Mouse (Mus musculus) heart, postnatal 14 days (tissue): ENCODE data around the gene Srgn. TPM values are rescaled to one million over a fixed set of nuclear protein-coding genes. Genes with fewer than 3 reads are reported as not detected.
"Not testable (repeated sequence)": the region's sequence is repeated elsewhere in the genome, so short reads cannot be mapped to it uniquely, and the experiment has no call there.

ENCODE experiments used
- DNase-seq, 2 experiments: peaks; one replicate each; pipeline ENCODE4 v3.0.0; 2021 to 2022
- intact Hi-C: fragments of 180-260 bp; cut with DNase I; formaldehyde crosslinking; loops from one replicate; pipeline ENCODE4 v1.15.1; 2025
- total RNA-seq, 2 experiments: library from RNA; stranded (reverse); gene quantifications; 2 replicates each; pipeline ENCODE4 v1.2.3; 2021

Gene Srgn
- total RNA-seq, 2 experiments from 2014 or later = 41.0 to 41.1 TPM

DNA sequence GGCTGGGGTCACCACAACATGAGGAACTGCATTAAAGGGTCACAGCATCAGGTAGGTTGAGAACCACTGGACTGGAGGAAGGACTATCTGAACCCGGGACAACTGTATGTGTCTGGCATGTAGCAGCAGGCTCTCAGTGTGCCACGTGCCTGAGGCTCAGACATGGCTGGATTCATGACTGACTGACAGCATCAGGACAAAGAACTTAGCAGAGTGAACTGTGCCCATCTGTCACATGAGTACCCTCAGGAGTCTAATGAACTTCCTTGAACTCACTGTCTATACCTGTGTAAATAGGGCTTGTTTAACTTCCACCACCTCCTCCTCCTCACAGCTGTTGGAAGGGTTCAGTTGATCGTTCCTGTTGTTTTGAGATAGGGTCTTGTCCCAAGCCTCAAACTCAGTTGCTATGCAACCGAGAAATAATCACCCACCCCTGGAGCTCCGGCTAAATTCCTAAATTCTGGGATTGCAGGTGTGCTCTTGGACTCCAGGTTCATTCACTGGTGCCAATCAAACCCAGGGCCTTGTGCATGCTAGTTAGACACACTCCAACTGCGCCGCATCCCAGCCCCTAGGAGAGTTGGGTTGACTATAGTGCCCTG lies 4.8 kb downstream of the Srgn start:
- no peak for DNase-seq
- intact Hi-C loops = no loop called here

DNA sequence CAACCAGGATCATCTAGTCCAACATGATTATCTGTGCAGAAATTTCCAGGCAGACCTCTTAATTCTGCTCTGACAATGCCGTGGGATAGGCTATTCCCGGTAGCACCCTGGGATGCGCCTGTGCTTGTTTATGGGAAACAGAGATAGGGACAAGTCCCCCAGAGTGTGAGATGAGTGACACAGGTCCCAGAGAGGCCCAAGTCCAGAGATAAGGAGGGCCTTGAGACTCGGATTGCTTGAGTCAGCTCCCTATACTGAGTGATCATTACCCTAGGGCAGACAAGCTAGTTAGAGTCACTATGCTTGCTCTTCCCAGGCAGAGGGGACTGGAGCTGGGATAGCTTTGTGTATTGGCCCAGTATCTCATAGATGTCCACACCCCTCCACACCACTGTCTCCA lies 5.5 kb downstream of the Srgn start:
- intact Hi-C loops = no loop called here
- no peak for DNase-seq

DNA sequence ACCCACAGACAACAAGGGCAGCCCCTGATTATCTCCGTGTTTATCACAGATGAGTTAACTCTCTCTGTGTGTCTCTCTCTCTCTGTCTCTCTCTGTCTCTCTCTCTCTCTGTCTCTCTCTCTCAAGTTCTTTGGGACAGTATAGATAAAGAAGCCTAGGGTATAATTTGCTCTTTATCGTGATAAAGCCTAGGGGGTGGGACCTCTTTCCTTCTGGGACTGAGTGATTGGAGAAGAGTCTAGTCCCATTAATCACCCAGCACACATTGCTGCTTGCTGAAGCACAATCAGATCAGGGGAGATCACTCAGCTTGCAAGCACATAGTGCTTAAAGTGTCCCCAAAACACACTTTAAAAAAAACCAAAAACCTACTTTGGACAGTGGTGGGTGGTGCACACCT lies 6.3 kb downstream of the Srgn start:
- intact Hi-C loops = no loop called here
- no peak for DNase-seq

DNA sequence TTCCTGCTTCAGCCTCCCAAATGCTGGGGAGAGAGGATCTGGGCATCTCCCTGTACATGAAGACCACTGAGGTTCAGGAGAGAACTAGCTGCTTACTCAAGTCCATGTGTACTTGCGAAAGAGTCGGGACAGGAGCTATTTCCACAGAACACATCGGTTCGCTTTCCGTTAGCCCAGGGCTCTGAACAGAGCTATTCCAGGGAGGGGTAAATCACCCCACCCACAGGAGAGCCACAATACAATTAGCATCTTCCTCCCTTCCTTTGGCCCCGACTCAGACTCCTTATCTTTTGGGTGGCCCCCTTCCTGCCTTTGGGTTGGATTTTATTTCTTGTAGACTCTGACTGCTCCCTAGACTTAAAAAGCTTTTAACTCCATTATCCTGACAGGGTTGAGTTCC lies 9.7 kb downstream of the Srgn start:
- no peak for DNase-seq

DNA sequence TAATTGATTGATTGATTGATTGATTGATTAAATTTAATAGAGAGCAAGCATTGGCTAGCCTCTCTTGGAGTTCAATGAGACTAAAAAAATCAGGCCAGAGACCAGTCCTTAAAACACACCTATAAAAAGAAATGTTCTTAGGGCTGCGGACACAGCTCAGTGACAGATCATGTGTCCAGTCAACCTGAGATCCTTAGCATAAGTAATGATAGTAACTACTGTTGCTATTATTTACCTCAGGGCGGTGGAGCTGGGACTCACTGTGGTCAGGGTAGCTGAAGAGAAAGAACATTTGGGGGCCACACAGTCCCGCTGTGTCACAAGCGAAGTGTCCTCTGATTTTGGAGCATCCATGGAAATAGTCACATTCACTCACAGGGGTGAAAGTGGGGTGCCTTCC lies 14.4 kb downstream of the Srgn start:
- DNase-seq = no peak
- intact Hi-C loops = no loop called here

More for the DNA sequence above, 9.7 kb downstream of the Srgn start:
- intact Hi-C loops = no loop called here

DNA sequence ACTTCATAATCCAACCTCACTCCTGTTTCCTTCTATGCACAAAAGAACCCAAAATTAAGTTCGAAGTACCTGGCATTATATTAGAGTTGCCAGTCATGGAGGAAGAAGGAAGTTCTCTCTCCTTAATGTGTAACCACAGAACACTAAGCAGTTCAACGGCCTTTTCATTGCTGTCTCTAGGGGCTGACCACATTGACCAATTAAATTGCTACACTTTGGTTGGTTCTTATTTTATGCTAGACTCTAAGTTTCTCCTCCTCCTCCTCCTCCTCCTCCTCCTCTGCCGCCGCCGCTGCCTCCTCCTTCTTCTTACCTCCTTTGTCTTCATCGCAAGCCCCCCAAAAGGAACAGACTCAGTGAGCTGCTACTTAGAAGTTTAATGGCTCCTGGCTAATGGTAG lies 15.7 kb downstream of the Srgn start:
- DNase-seq = no peak
- intact Hi-C loops = no loop called here

DNA sequence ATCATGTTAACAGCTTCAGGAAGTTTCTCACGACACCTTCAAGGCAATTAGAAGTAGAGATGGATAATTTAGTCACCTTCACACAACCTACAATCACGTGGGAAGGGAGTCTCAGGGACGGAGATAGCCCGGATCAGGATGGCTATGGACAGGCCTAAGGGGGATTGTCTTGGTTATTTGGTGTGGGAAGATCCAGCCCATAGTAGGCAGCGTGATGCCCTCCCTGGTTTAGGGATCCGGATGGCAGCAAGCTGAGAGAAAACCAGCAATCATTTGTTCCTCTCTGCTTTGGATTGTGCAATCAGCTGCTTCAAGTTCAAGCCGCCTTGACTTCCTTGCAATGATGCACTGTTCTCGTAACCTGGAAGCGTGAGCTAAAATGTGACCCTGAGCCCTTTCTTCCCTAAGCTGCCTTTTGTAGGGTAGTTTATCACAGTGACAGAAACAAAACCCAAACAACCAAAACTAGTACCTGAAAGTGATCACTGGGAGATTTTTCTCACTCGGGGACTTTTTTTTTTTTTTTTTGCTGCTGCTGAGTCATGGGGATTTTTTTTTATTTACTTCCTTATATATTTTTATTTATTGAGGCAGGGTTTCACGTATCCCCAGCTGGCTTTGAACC lies 18.1 kb downstream of the Srgn start:
- intact Hi-C loops = no loop called here
- no peak for DNase-seq

DNA sequence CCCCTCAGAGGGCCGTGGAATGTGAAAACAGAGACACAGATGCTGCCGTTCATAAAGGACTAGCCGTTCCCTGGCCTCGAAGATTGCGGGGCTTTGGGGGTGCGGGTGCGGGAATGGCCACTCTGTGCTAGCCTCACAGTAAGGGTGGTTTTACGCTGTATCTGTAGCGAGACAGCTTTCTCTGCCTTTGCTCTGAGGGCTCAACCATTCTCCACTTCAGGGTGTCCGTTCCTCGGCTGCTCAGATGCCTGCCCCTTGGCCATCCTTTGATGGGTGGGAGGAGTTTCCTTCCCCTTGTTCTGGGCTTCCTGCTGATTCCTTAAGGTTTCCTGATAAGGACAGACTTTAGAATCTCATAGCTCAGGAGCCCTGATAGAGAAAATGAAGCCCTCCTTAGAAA lies 18.8 kb downstream of the Srgn start:
- peak; percentile 43 to 48 for DNase-seq
- intact Hi-C loops = no loop called here

DNA sequence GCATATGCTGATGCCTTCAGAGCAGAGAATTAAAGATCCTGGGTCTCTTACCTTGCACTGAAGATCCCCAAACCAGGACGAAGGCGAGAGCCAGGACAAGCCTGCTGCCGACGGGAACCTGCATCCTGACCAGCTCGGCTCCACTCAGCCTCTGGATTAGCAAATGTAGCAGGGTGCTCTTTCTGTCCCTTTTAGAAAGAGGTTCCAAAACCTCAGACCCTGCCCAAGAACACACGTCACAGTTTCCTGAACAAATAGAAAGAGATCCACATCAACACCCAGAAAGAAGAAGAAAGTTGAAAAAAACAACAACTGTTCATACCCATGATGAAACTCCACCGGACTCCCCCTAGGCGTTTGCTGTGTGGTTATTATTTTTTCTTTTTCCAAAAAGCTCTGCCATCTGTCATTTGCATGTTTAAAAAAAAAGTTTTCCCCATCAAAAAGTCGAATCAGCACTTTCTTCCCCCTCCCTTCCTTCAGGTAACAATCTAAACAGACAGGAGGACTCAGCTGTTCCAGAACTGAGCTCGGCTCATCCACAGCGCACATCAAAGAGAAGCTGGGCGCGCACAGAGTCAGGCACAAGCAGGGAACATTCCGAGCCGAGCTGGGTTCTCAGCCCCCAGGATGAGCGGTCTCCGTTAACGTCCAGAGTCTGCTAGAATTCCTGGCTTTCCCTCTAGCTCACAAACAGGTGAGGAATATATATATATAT lies 19.5 kb downstream of the Srgn start:
- intact Hi-C loops = no loop called here
- peak; percentile 65 to 72 for DNase-seq

DNA sequence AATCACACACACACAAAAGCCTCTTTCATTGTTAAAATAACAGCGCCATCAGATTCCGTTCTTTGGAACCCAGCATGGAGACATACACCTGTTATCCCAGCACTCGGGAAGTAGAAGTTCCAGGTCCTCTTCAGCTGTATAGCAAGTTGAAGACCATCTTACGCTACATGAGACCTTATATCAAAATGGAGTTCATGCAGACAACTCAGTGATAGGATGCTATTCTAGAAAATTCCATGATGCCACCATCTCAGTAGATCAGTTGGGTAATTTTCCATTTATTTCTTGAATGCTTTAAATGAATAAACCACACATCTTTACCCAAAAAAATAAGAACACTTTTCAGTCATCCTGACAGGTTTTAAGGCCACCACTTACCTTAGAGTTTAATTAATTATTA lies 20.2 kb downstream of the Srgn start:
- no peak for DNase-seq
- intact Hi-C loops = no loop called here

DNA sequence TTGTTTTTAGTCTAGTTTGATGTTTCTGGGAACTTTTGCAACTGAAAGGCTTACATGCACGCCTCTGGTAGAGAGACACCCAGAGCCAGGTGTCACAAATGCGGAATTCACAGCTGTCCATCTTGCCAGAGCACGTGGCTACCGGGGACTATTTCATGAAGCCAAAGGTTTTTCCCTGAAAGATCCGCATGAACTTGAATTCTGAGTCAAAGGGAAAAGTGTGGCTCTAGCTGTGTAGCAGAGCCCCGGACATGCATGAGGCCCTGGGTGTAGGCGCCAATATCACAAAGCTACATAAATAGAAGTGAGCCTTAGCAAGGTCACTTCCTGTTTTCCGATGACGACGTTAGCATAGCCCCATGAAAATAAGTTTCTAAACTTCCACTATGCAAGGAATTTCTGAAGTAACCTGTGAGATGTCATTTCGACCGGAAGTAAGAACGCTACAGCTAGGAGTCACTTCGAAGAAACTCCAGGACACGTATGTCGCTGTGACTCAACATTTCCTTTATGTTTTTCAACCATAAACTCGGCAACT lies 21.2 kb downstream of the Srgn start:
- intact Hi-C loops = no loop called here
- no peak for DNase-seq

DNA sequence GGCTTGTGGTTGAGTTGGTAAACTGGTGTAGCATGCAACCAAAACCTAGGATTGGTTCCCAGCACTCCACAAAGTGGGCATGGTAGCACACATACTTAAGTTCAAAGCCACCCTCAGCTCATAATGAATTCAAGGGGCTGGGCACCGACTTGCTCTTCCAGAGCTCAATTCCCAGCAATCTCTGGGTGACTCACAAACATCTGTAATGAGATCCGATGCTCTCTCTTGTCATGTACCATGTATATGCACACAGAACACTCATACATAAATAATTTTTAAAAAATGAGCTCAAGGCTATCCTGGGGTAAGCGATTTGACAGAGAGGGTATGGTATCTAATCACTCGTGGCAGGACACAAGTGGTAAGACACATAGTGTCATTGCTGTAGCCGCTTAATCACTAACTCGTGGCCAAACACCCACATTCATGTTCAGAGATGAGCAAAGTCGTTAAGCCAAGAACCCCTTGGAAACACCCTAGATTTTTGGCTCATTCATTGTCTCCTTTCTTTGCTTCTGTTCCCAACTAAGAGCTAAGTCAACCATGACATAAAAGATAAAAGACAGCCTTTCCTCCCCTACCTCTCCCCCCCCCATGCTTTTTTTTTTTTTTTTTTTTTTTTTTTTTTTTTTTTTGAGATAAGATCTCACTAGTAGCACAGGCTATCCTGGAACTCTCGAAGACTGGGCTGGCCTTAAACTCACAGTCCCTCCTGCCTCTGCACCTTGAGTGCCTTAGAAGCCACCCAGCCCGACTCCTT lies 21.8 kb downstream of the Srgn start:
- DNase-seq = no peak
- intact Hi-C loops = no loop called here

DNA sequence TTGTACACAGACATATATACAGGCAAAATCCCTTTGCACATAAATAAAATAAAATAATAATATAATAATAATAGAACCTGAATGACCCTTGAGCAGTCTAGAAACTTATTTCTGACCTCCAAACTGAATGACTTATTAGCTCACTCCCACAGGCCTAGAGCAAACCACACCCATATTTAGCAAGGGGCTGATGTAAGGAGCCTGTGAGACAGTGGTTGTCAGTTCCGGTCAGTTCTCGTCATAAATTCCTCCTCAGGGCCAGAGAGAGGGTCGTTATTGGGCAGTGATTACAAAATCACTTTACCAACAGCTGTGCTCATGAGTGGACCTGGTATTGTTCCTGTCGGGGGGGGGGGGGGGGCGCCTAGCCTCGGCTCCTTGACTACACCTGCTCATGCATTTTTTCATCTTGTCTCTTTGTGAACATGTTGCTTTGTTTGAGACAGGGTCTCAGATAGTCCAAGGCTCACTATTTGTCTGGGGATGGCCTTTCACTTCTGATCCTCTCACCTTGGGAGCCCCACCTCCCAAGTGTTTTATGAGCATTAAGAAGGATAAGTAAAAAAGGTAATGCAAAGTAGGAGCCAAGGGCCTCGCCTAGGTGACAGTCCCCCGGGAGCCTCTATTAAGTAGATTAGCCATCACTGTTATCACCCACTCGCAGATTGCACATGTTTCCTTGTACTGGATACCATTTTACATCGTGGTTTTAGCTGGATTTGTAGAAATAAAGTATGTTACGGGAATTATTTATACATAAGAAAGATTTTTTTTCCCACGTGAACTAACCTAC lies 23.2 kb downstream of the Srgn start:
- no peak for DNase-seq
- intact Hi-C loops = no loop called here

DNA sequence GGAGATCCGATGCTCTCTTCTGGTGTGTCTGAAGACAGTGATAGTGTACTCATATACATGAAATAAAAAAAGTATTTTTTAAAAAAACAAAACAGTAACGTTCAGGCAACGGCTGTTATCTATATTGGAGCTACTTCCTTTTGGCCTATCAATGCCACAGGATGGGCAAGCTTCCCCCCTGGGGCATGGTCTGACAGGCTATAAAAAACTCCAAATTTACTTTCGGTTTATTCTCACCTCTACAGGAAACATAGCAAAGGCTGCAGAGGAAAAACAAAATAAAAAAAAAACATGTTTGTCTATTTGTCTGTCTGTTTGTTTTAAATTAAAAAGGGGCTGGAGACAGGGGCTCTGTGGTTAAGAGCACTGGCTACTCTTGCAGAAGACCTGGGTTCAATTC lies 23.9 kb downstream of the Srgn start:
- intact Hi-C loops = no loop called here
- DNase-seq = no peak

DNA sequence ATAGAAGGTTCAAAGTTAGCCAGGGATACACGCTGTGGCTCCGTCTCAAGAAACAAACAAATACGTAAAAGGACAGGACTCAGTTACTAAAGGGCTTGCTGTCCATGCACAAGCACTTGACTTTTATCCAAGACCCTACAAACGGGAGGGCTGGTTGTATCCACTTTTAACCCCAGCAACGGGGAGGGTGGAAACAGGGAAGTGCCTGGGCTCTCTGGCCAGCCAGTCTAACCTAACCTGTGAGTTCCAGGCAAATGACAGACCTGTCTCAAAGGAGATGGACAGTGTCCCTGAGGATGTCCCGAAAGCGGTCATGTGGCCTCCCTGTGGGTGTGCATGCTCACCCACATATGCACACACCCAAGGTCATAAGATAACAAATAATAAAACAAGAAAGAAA lies 25.3 kb downstream of the Srgn start:
- DNase-seq = no peak
- intact Hi-C loops = no loop called here

DNA sequence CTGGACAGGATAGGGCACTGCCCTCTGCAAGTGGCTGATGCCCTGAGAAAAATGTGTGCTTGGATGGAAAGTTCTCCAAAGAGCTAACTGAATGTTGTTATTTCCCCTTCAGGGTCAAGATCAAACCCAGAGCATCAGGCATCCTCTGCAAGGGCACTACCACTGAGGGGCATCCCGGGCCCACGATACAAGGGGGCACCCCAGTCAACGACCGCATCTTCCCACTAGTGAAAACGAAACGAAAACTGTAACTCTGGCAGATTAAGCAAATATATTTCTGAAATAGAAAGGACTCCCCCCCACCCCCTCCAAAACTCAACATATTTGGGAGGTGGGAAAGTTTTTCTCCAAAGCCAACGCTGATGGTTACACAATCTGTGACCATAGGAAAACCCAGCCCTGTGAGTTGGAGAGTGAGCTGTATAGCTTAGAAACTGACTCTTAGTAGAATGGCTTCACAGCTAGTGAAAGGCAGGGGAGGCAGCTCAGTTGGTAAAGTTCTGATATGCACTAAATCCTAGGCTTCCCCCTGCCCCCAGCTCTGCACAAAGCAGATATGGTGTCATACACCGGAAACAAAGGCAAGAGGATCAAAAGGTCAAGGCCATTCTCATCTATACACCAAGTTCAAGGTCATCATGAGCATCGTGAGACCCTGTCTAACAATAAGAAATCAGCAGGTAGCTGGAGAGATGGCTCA lies 26.2 kb downstream of the Srgn start:
- intact Hi-C loops = loop anchor here (1.0 kb wide), 1 partner anchor 48 kb away; no protein-coding TSS in a partner anchor
- DNase-seq = no peak

DNA sequence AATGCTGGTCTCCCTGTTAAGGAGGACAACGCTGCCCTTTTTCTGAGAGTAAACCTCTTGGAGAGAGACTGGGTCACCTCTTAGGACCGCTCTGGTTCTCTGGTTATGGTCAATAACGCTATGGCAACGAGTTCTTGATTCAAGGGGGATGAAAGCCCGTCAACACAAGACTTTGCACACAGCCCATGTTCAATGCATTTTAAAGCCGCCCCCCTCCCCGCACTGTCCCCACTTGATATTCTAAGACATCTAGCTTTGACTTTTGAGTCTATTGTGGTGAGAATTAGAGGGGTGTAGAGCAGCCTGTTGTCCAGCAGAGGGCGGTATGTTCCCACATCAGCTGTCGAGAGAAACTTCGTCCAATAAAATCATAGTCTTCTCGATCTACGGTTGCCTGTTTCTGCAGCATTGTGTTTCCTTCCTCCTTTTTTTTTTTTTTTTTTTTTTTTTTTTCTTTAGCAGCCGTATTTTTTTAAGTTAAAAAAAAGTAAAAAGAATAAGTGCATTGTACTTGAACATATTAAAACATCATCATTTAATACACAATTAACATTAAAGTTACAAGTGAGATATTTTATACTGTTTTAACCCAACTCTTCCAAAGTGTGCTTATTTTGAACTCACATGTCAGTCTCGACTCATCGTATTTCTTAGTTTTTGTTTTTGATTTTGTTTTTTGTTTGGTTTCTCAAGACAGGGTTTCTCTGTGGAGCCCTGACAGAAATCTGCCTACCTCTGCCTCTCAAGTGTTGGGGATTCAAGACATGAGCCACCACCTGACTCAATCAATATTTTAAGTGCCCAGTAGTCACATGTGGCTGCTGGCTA lies 26.9 kb downstream of the Srgn start:
- intact Hi-C loops = loop anchor here (1.0 kb wide), 1 partner anchor 49 kb away; no protein-coding TSS in a partner anchor
- DNase-seq = peak; percentile 68 to 72

DNA sequence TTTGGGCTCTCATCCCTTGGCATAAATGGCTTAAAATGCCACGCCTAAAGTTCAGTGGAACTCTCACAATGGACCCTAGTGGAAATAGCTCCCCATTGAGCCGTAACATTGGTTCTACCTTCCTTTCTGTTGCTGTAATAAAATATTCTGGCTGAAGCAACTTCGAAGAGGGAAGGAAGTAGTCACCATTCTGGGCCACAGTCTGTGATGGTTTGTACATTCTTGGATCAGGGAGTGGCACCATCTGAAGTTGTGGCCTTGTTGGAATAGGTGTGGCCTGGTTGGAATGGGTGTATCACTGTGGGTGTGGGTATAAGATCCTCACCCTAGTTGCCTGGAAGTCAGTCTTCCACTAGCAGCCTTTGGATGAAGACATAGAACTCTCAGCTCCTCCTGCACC lies 35.6 kb downstream of the Srgn start:
- intact Hi-C loops, DNase-seq: not testable (repeated sequence)

DNA sequence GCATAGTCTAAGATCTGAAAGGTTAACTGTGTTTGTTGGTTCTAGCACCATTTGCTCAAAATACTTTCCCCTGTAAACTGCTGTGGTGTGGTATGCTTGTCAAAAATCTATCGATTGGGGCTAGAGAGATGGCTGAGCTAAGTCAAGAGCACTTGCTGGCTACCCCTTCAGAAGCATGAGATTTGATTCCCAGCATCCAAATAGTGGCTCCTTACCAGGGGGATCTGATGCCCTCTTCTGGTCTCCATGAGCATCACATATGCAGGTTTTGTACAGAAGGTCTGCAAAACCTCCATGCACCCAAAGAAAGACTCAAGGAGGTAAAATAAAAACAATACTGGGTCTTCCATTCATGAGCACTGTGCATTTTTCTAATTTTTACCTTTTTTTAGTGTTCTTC lies 39.0 kb downstream of the Srgn start:
- DNase-seq = peak; percentile 33 to 65
- intact Hi-C loops = no loop called here
